Mouse (Mus musculus): ENCODE results near the gene P2ry10. TPM values are rescaled to one million over a fixed set of nuclear protein-coding genes. Genes with fewer than 3 reads are reported as not detected.
"Not testable (repeated sequence)": the region's sequence is repeated elsewhere in the genome, so short reads cannot be mapped to it uniquely, and the experiment has no call there.

Gene P2ry10
- 100 to 1,000 TPM; 100 to 114 TPM for polyA plus RNA-seq (2017; shearing (Covaris generic))

- peak; percentile 34 for ATAC-seq
Measured at GRCm38 (mm10) chrX:107088177-107088576, at the start of gene P2ry10. P2ry10 (plus strand) TSS chrX:107088492.

- no peak for ATAC-seq
Measured at GRCm38 (mm10) chrX:107039146-107039545, 49.1 kb upstream of the P2ry10 start.

- ATAC-seq = no peak
Measured at GRCm38 (mm10) chrX:107039635-107040034, 48.7 kb upstream of the P2ry10 start.

- peak; percentile 83 for ATAC-seq
Measured at GRCm38 (mm10) chrX:107042367-107042766, 45.9 kb upstream of the P2ry10 start.

GRCm38 (mm10) chrX:107083407-107083806 is 4.9 kb upstream of the P2ry10 start:
- not testable (repeated sequence) for ATAC-seq

- ATAC-seq = no peak
Measured at GRCm38 (mm10) chrX:107084320-107084719, 4.0 kb upstream of the P2ry10 start.

GRCm38 (mm10) chrX:107089131-107089530 is 839 bp downstream of the P2ry10 start:
- peak; percentile 70 for ATAC-seq

- no peak for ATAC-seq
Measured at GRCm38 (mm10) chrX:107089930-107090329, 1.6 kb downstream of the P2ry10 start.

- no peak for ATAC-seq
Measured at GRCm38 (mm10) chrX:107095633-107096032, 7.3 kb downstream of the P2ry10 start.

- no peak for ATAC-seq
Measured at GRCm38 (mm10) chrX:107116333-107116732, 28.0 kb downstream of the P2ry10 start.

GRCm38 (mm10) chrX:107116987-107117386 is 28.7 kb downstream of the P2ry10 start:
- ATAC-seq = no peak

GRCm38 (mm10) chrX:107143184-107143583 is 54.9 kb downstream of the P2ry10 start:
- ATAC-seq = no peak

- ATAC-seq = no peak
Measured at GRCm38 (mm10) chrX:107143930-107144329, 55.6 kb downstream of the P2ry10 start.

GRCm38 (mm10) chrX:107148681-107149080 is 60.4 kb downstream of the P2ry10 start, which contains the start of gene P2ry10b:
P2ry10b (plus strand) TSS chrX:107148927.
- ATAC-seq = no peak

GRCm38 (mm10) chrX:107149391-107149993 is 61.2 kb downstream of the P2ry10 start:
- ATAC-seq = peak; percentile 46

- ATAC-seq = no peak
Measured at GRCm38 (mm10) chrX:107150027-107150426, 61.7 kb downstream of the P2ry10 start.

GRCm38 (mm10) chrX:107150752-107151515 is 62.6 kb downstream of the P2ry10 start:
- peak; percentile 80 for ATAC-seq

Other genes starting within 250 kb of the P2ry10 start
- not detected for gene Rtl3, start 247.8 kb upstream of the P2ry10 start, polyA plus RNA-seq (2017; shearing (Covaris generic))
- not detected for gene Lpar4, start 167.9 kb upstream of the P2ry10 start, polyA plus RNA-seq (2017; shearing (Covaris generic))
- 1 to 10 TPM; 6.1 to 7.2 TPM for gene P2ry10b, start 60.4 kb downstream of the P2ry10 start, polyA plus RNA-seq (2017; shearing (Covaris generic))
- 10 to 100 TPM; 87.1 to 91.7 TPM for gene Gpr174, start 167.4 kb downstream of the P2ry10 start, polyA plus RNA-seq (2017; shearing (Covaris generic))